Mouse (Mus musculus) naive thymus-derived CD4-positive, alpha-beta T cell, adult 2 months (primary cell): ENCODE results near the gene Lin54.
A peak's percentile ranks its signal among the peaks of the same experiment; 100 is the strongest.

Source experiments
- DNase-seq: peaks from one replicate; pipeline ENCODE4 v3.0.0-alpha.2; 2011; ENCODE audit warnings: low read depth

Lin54 gene

DNA sequence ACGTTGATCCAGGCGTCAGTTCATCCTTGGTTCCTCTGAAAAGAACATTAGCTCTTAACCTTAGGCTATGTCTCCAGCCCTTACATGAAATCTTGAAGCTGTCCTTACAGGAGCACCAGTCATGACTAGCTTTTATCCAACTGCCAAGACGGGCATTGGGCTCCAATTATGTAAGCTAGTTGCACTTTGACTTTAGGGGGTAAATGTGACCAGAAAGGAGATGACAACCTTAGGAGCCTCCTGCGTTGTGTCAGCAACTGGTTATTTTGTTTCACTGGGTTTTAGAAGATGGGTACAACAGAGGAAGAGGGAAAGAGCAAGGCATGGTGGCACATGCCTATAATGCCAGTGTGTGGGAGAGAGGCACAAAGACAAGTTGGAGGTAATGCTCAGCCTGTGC, 81.6 kb downstream of the Lin54 start:
- DNase-seq = no peak

DNA sequence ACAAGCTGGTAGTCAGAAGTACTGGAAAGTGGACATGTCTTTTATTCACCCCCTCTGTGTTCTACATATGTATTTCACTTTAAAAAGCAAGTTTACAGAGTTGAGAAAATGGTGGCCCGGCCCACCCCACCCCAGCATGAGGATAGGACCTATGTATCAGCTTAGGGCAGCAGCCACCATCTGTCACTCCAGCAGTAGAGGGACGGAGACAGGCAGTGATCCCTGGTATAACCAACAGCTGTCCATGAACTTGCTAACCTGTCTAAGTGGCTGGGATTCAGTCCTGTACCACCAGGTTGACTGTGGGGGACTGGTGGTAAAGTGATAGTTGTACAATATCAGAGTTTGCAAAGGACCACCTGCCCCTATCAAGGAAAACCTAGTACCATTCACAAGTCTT, 82.4 kb downstream of the Lin54 start:
- no peak for DNase-seq

DNA sequence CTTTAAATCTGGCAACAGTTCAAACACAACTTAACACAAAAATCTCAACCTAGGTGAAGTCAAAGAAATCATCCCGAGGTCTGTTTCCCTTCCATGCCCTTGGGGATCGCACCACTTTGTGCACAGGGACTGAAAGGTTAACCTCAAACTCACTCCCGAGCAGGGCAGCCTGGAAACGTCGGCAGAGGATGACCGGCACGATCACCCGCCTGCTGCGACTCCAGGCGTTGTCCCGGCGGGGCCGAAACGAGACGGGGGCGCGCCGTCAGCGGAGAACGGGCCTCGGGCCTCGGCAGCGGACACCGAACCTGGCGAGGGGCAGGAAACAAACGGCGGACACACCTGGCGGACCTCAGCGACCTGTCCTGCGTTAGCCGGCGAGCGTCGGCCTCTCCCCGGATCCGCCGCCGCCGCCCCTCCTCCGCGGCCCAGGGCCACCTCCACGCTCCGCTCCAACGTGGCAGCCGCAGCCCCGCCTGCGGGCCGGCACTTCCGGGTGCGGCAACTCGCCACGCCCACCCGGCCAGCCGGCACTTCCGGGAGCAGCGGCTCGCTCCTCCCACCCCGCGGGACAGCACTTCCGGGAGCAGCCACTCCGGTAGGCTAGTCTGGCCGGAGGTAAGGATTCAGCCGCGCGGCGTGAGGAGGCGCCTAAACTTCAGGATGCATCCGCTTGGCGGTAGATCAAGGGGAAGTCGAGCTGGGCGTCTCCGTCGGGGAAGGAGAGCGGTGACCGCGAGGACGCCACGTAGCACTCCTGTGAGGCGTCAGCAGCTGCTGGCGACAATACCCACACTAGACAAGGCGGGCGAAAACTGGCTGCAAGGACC, 84.5 kb downstream of the Lin54 start, which contains the start of gene Sec31a:
Sec31a (minus strand) TSS at position 474 of the 830 bp plus-strand sequence.
- peak; percentile 96 for DNase-seq

DNA sequence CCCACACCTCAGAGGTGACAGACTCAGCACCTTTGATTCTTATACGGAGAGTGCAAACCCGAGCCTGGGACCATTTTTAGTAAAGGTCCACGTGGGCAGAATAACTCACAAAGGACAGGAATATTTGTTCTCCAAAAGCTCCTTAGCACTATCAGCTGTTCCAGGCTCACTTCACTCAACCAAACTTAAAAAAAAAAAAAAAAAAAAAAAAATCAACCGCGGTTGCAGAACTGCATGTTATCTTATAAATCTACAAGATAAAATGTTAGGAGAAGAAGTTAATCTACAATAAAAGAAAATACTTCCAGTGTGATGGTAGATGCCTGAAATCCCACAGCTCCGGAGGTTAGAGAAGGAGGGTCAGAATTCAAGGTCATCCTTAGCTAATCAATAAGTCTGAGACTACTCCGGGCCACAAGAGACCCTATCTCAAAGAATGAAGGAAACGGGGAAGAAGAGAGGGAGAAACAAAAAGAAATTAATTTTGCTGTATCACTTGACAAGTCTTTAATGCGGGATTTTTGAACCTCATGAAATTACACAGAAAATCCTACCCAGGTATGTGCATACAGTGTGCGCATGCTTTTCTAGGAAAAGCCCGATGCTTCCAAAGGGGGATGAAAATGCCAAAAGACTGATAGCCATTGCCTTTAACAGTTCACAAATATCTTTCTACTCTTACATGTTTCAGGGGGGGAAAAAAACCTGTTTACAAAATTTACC, 85.8 kb downstream of the Lin54 start:
- no peak for DNase-seq

DNA sequence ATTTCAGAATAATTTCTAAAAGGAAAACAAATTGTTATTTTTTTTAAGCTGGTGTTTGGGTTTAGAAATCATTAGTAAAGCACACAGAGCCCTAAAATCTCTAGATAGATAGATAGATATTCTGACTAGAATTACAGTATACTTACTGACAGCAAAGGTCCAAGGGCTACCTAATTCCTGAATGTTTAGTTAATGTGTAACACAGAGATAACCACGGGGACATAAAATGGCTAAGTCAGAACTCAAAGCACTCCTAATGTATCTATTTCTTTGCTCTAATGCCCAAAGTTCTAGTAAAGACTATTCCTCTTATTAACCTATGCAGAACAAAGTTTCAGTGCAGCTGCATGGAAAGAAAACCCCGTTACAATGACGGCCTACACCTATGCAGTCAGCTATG, 87.6 kb downstream of the Lin54 start:
- no peak for DNase-seq

DNA sequence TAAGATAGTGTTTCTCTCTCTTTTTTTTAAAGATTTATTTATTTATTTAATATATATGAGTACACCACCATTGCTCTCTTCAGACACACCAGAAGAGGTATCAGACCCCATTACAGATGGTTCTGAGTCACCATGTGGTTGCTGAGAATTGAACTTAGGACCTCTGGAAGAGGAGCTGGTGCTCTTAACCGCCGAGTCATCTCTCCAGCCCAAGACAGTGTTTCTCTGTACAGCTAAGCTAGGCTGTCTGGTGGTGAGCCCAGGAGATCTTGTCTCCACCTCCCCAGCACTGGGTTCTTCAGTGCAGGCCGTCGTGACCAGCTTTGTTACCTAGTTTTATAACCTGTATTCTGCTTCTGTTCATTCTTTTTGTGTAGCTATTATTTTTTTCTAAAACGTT, 90.2 kb downstream of the Lin54 start:
- no peak for DNase-seq

DNA sequence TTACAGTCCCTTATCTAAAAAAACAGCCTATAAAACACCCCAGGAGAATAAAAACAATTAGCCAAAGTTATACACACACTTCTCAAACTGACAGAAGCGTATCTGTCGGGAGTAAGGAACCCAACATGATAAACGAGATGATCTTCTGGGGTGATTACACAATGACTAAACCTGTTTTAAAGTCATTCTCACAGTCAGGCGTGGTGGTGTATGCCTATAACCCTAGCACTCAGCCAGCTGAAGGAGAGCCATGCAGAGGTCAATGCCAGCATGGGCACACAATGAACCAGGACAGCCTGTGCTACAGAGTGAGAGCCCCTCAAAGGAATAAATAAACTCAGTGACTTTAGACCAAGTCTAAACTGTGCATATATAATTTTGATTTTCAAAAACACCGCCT, 92.0 kb downstream of the Lin54 start:
- no peak for DNase-seq

DNA sequence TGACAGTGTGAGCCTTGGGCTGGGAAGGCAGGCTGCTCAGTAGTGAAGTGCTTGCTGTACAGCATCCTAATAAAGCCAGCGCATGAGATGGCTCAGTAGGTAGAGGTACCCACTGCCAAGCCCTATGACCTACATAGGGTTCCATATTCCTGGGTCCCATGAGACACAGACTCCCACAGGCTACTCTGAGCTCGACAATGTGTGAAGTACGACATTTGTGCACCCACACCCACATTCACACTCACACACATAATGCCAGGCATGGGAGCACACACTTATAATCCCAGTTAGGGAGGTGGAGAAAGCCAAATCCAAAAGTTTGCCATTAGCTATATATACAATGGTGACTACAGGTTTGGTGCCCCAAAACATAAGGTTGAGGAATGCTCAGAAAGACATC, 103.7 kb downstream of the Lin54 start:
- no peak for DNase-seq

DNA sequence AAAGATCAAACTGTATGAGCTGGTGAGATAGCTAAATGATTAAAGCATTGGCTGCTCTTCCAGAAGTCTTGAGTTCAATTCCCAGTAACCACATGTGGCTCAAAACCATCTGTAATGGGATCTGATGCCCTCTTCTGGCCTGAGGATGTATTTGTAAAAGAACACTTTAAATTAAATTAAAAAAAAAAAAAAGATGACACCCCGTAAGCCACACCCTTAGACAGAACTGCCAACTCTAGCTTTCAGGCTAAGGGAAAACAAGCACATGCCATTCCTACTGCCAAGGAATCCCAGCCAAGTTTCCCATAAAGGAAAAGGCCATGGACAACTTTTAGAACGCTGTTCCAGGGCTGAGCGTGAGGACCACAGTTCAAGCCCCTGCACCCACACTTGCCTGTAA, 106.8 kb downstream of the Lin54 start:
- DNase-seq = no peak

DNA sequence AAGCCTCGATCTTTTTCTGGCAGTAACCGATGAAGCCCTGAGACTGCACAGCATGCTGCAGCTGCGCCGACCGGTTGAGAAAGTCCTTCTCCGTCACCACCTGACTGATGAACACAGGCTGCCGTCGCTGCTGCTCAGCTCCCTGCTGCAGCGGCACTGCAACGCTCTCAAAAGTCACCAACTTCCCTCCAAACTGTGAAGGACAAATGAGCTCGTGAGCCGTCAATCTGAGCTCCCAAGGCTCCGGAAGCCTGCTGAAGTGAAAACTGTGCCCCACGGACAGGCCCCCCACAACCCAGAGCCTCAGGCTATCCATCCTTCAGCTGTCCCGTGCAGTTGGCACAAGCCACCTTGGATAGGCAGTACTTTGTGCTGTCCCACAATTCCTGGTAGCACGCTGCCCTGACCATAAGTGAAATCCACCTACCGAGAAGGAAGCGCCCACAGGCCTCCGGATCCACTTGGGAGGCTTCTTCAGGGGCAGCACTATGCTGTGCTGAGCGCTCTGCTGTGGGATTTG, 107.9 kb downstream of the Lin54 start:
- no peak for DNase-seq
